Mouse (Mus musculus) splenic B cell, adult 2 months (primary cell): ENCODE measurements at regions not wholly inside any gene's neighbourhood (a gene's known extent, or its start where the extent isn't known, plus 50 kb on each side); places are given as distances from the start of the nearest gene placed in this dataset.
A peak's percentile ranks its signal among the peaks of the same experiment; 100 is the strongest.
"Not testable (repeated sequence)": the region's sequence is repeated elsewhere in the genome, so short reads cannot be mapped to it uniquely, and the experiment has no call there.

Experiments used
- DNase-seq: peaks from one replicate; pipeline ENCODE4 v3.0.0-alpha.2; 2011; ENCODE audit warnings: low read depth, low spot score
- H3K27me3 ChIP-seq: 2 replicates; pipeline ENCODE4 v1.6.1; 2012; ENCODE audit warnings: mild to moderate bottlenecking, low read length, moderate library complexity, mixed read lengths; ENCODE audit not compliant: control insufficient read depth, poor library complexity, insufficient read depth, severe bottlenecking
- H3K36me3 ChIP-seq: 2 replicates; pipeline ENCODE4 v1.6.1; 2012; ENCODE audit warnings: mild to moderate bottlenecking, low read length, moderate library complexity, mixed read lengths; ENCODE audit not compliant: control insufficient read depth, poor library complexity, insufficient read depth, severe bottlenecking

GRCm38 (mm10) chr12:115861759-115862158 is 185.8 kb upstream of the Zfp386 start:
- H3K36me3 ChIP-seq, H3K27me3 ChIP-seq, DNase-seq: not testable (repeated sequence)

- H3K36me3 ChIP-seq, DNase-seq, H3K27me3 ChIP-seq: not testable (repeated sequence)
Observed at GRCm38 (mm10) chr12:115865059-115865756, 182.3 kb upstream of the Zfp386 start.

GRCm38 (mm10) chr12:115868631-115869030 is 178.9 kb upstream of the Zfp386 start:
- H3K36me3 ChIP-seq, DNase-seq: not testable (repeated sequence)

GRCm38 (mm10) chr12:115872451-115872850 is 175.1 kb upstream of the Zfp386 start:
- H3K36me3 ChIP-seq, H3K27me3 ChIP-seq, DNase-seq: not testable (repeated sequence)

More at GRCm38 (mm10) chr12:115868631-115869030, 178.9 kb upstream of the Zfp386 start:
- not testable (repeated sequence) for H3K27me3 ChIP-seq

- not testable (repeated sequence) for H3K36me3 ChIP-seq, H3K27me3 ChIP-seq, DNase-seq
Observed at GRCm38 (mm10) chr12:115873976-115874375, 173.5 kb upstream of the Zfp386 start.

- DNase-seq = no peak
- Histone ChIP-seq H3K27me3 (no peaks in the 10 kb centered on the region), H3K36me3 (no peaks in the 10 kb centered on the region)
Observed at GRCm38 (mm10) chr12:115883719-115884118, 163.8 kb upstream of the Zfp386 start.

- Histone ChIP-seq H3K27me3 (no peaks in the 10 kb centered on the region), H3K36me3 (no peaks in the 10 kb centered on the region)
- DNase-seq = no peak
Observed at GRCm38 (mm10) chr12:115887976-115888375, 159.5 kb upstream of the Zfp386 start.

- not testable (repeated sequence) for DNase-seq, H3K36me3 ChIP-seq, H3K27me3 ChIP-seq
Observed at GRCm38 (mm10) chr12:115892656-115893055, 154.9 kb upstream of the Zfp386 start.

GRCm38 (mm10) chr12:115912226-115912625 is 135.3 kb upstream of the Zfp386 start:
- not testable (repeated sequence) for H3K36me3 ChIP-seq, DNase-seq, H3K27me3 ChIP-seq

- not testable (repeated sequence) for DNase-seq, H3K36me3 ChIP-seq, H3K27me3 ChIP-seq
Observed at GRCm38 (mm10) chr12:115915420-115915819, 132.1 kb upstream of the Zfp386 start.

- not testable (repeated sequence) for H3K27me3 ChIP-seq, DNase-seq, H3K36me3 ChIP-seq
Observed at GRCm38 (mm10) chr12:115920119-115920518, 127.4 kb upstream of the Zfp386 start.

- H3K27me3 ChIP-seq, H3K36me3 ChIP-seq: not testable (repeated sequence)
- DNase-seq = peak; percentile 1
Observed at GRCm38 (mm10) chr12:115923999-115924398, 123.5 kb upstream of the Zfp386 start.

GRCm38 (mm10) chr12:115925542-115925941 is 122.0 kb upstream of the Zfp386 start:
- H3K27me3 ChIP-seq, DNase-seq, H3K36me3 ChIP-seq: not testable (repeated sequence)

- not testable (repeated sequence) for DNase-seq, H3K36me3 ChIP-seq, H3K27me3 ChIP-seq
Observed at GRCm38 (mm10) chr12:115952325-115952724, 95.2 kb upstream of the Zfp386 start.

- H3K27me3 ChIP-seq, H3K36me3 ChIP-seq: not testable (repeated sequence)
- DNase-seq = peak; percentile 20
Observed at GRCm38 (mm10) chr12:115955477-115956177, 91.9 kb upstream of the Zfp386 start.
